Mouse (Mus musculus) G1E (cell line): ENCODE results near the gene Capzb.

Experiments
- CTCF ChIP-seq: IDR thresholded peaks from 2 replicates; pipeline ENCODE4 v1.5.1; 2012; ENCODE audit warnings: low read depth, low read length, inconsistent platforms, mixed read lengths
- GATA2 ChIP-seq: IDR thresholded peaks from 2 replicates; pipeline ENCODE4 v1.6.1; 2012; ENCODE audit warnings: low read depth, low read length, inconsistent platforms, borderline replicate concordance

- TF ChIP-seq CTCF (no peak), GATA2 (no peak)
These were observed 92.2 kb downstream of the Capzb start for GRCm38 (mm10) chr4:139284877-139285276.
